Mouse (Mus musculus) forebrain, embryonic 16.5 days (tissue): ENCODE measurements at regions not wholly inside any gene's neighbourhood (a gene's known extent, or its start where the extent isn't known, plus 50 kb on each side); places are given as distances from the start of the nearest gene placed in this dataset.

ENCODE experiments used
- ATAC-seq: fragments of 200-750 bp; cut with Nextera tagmentation; 2 replicates; pipeline ENCODE4 v1.8.0; 2017; ENCODE audit warnings: mild to moderate bottlenecking, moderate library complexity
- H3K27ac ChIP-seq: fragments of 300-500 bp; sonication (generic); 2 replicates; pipeline ENCODE4 v1.5.1; 2014; ENCODE audit warnings: low read length, control low read depth
- H3K27me3 ChIP-seq: fragments of 300-500 bp; sonication (generic); replicated peaks from 2 replicates; pipeline ENCODE4 v1.6.1; 2014; ENCODE audit warnings: low read length; ENCODE audit not compliant: control insufficient read depth, insufficient read depth
- H3K36me3 ChIP-seq: fragments of 300-500 bp; sonication (generic); 2 replicates; pipeline ENCODE4 v1.6.1; 2014; ENCODE audit not compliant: control insufficient read depth, insufficient read depth
- H3K4me1 ChIP-seq: fragments of 300-500 bp; sonication (generic); replicated peaks from 2 replicates; pipeline ENCODE4 v1.6.1; 2014; ENCODE audit warnings: low read length; ENCODE audit not compliant: control insufficient read depth, insufficient read depth
- H3K4me2 ChIP-seq: fragments of 300-500 bp; sonication (generic); 2 replicates; pipeline ENCODE4 v1.6.1; 2014; ENCODE audit warnings: mild to moderate bottlenecking, low read length, control low read depth
- H3K4me3 ChIP-seq: fragments of 300-500 bp; sonication (generic); replicated peaks from 2 replicates; pipeline ENCODE4 v1.5.1; 2014; ENCODE audit warnings: mild to moderate bottlenecking, low read length, control low read depth
- H3K9ac ChIP-seq: fragments of 300-500 bp; sonication (generic); replicated peaks from 2 replicates; pipeline ENCODE4 v1.6.1; 2014; ENCODE audit warnings: low read depth, low read length, control low read depth
- H3K9me3 ChIP-seq: fragments of 300-500 bp; sonication (generic); 2 replicates; pipeline ENCODE4 v1.6.1; 2016; ENCODE audit warnings: low read length; ENCODE audit not compliant: control insufficient read depth
- WGBS: fragments of 180-500 bp; shearing (Covaris S2); extraction: QIAGEN DNeasy Blood & Tissue Kit; methylation state at CpG from one replicate; pipeline ENCODE4 v1.1.7; 2014; 5-methylcytosine and 5-hydroxymethylcytosine counted together

DNA sequence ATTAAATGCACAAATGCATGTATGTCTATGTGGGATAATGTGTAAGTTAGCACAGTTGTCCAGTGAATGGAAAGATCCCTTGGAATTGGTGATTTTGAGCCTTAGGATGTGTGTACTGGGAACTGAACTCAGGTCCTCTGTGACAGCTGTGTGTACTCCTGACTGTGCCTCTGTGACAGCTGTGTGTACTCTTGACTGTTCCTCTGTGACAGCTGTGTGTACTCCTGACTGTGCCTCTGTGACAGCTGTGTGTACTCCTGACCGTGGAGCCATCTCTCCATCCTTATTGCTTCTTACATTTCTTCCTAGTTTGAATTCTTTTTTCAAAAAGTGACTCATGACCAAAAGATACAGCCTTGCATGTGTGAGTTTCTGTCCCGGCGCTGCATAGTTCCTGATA lies 239.7 kb downstream of the Gpat3 start:
- no peak for ATAC-seq
- no peaks in the 10 kb centered on the region for H3K36me3 ChIP-seq
- no peak overlapping the region for H3K9ac ChIP-seq
- WGBS: 70% methylated on average over 3 of the region's 3 CpGs
- H3K4me1 ChIP-seq: peaks cover 8% of the 10 kb centered on the region; the same call in 1 of the 2 replicates
- H3K9me3 ChIP-seq: no peaks in the 10 kb centered on the region
- H3K27me3 ChIP-seq: no peaks in the 10 kb centered on the region
- H3K4me3 ChIP-seq: no peak overlapping the region
- H3K27ac ChIP-seq: no peak overlapping the region
- no peak overlapping the region for H3K4me2 ChIP-seq

DNA sequence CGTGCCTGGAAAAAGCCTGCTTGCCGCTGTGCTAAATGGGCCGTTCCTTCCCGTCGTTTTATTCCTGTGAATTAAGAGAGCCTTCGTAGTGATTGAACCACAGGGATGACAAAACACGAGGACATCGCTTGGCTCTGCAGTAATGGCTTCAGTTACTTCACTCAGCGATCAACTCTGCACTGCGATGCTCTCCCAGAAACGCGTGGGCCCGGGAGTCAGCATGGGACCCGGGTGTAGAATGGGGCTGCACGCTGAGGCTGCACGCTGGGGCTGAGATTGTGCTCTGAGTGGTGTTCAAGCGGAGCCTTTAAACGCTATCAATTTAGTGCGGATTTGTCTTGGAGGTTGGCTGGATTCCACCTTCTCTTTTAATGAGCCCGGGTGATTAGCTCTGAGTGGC lies 237.1 kb downstream of the Gpat3 start:
- Histone ChIP-seq H3K36me3 (no peaks in the 10 kb centered on the region), H3K4me1 (0 out of 2 replicates have a peak, but pooled peaks cover 5% of the 10 kb centered on the region), H3K4me2 (peak overlapping the region; percentile 28), H3K27ac (no peak overlapping the region), H3K4me3 (0 out of 2 replicates have a peak overlapping the region, but pooled peaks have one; percentile 3), H3K9me3 (no peaks in the 10 kb centered on the region), H3K27me3 (no peaks in the 10 kb centered on the region), H3K9ac (no peak overlapping the region)
- 43% methylated on average over 20 of the region's 20 CpGs for WGBS
- peak; percentile 73 for ATAC-seq

DNA sequence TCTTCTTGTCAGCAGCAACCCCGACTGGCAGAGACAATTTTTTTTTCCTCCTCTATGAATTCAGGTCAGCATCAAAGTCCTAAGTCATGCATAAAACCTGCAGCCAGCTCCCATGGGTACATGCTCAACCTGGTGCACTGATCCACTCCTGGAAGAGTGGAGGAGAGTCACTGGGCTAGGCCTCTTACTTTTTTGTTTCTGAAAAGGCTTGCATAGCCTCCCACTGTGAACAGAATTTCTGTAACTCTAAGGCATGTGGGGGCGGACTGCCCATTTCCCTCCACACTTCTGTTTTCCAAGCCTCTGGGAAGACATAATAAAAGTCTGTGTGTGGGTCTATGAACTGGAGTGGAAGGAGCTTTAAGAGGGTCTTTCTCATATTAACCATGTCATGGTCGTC lies 218.8 kb downstream of the Gpat3 start:
- 78% methylated on average over 3 of the region's 3 CpGs for WGBS
- no peak for ATAC-seq
- no peak overlapping the region for H3K9ac ChIP-seq
- H3K27ac ChIP-seq: no peak overlapping the region
- H3K4me3 ChIP-seq: no peak overlapping the region
- no peak overlapping the region for H3K4me2 ChIP-seq
- H3K4me1 ChIP-seq: no peaks in the 10 kb centered on the region
- H3K36me3 ChIP-seq: no peaks in the 10 kb centered on the region
- no peaks in the 10 kb centered on the region for H3K27me3 ChIP-seq
- H3K9me3 ChIP-seq: no peaks in the 10 kb centered on the region

DNA sequence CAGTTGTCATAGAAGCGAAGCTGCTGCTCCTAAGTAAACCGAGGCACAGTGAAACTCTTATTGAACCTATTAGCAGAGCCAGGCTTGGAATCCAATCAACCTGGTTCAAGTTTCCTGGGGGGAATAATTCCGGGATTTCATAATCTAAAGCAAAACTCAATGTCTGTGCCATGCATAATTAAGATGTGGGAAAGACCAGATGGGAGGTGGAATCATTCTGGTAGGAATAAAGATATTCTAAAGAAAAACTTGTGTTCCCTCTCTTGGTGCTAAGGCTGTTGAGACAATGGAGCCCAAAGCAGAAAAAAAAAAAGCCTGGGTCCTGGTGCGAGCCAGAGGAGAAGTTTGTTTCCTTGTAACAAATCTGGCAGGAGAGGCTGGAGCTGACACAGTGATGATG lies 217.7 kb downstream of the Gpat3 start:
- no peak for ATAC-seq
- Histone ChIP-seq H3K4me2 (no peak overlapping the region), H3K4me1 (no peaks in the 10 kb centered on the region), H3K27ac (no peak overlapping the region), H3K36me3 (no peaks in the 10 kb centered on the region), H3K27me3 (no peaks in the 10 kb centered on the region), H3K9ac (no peak overlapping the region), H3K4me3 (no peak overlapping the region), H3K9me3 (no peaks in the 10 kb centered on the region)
- 88% methylated on average over 4 of the region's 4 CpGs for WGBS

DNA sequence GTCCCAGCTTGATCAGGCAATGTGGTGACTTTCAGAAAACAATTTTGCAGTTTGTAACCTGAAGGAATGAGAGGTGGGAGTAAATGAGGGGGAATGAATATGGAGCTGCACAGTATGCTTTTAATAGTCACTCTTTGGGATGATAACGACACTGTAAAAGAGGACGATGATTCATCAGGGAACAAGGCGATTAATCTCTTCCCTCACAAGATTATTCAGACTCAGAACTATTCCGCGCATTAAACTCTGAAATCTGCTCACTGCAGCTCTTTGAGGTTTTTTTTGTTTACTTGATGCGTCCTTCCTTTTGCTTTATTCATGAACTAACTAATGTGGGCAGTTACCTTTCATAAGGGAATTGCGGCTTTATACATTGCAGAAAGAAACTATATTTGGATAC lies 206.1 kb downstream of the Gpat3 start:
- no peak overlapping the region for H3K9ac ChIP-seq
- H3K4me3 ChIP-seq: no peak overlapping the region
- no peak for ATAC-seq
- H3K9me3 ChIP-seq: no peaks in the 10 kb centered on the region
- 57% methylated on average over 7 of the region's 7 CpGs for WGBS
- H3K27ac ChIP-seq: no peak overlapping the region
- H3K36me3 ChIP-seq: no peaks in the 10 kb centered on the region
- H3K4me1 ChIP-seq: no peaks in the 10 kb centered on the region
- no peaks in the 10 kb centered on the region for H3K27me3 ChIP-seq
- H3K4me2 ChIP-seq: no peak overlapping the region

DNA sequence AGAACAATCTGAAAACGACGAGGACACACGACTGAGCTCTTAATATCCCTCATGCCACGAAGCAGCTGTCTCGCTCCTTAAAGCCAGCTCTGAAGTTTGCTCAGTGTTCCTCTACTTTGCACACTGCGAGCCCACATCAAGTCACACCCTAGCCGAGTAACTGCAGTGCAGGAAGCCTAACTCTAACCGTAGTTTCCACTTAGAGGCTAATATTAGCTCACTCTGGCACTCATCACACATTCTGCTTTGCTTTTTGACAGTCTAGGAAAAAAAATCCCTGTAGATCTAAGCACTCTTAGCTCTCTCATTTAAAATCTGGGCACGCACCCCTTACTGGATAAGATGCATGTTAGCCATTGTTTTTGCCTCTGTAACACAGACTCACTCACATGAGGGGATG lies 195.0 kb downstream of the Gpat3 start:
- H3K9ac ChIP-seq: no peak overlapping the region
- no peak overlapping the region for H3K27ac ChIP-seq
- H3K4me1 ChIP-seq: no peaks in the 10 kb centered on the region
- no peak overlapping the region for H3K4me3 ChIP-seq
- 83% methylated on average over 9 of the region's 9 CpGs for WGBS
- H3K27me3 ChIP-seq: no peaks in the 10 kb centered on the region
- no peaks in the 10 kb centered on the region for H3K36me3 ChIP-seq
- no peak for ATAC-seq
- H3K9me3 ChIP-seq: no peaks in the 10 kb centered on the region
- no peak overlapping the region for H3K4me2 ChIP-seq

DNA sequence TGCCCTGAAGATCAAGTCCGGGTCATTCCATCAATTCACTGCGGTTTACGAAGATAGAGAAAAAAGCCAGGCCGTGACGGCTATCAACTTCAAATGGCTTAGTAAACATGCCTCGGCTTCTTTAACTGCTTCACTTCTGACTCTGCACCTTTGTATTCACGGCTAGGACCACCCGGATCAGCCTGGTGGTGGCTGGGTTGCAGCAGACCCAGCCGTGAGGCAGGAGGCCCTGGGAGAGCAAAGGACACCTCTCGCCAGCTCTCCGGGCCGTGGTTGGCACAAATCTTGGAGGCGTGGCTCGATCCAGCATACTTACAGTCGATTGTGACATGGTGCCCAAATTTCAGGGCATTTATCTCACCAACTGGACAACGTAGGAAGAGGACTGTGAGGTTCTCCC lies 187.5 kb downstream of the Gpat3 start:
- Histone ChIP-seq H3K4me2 (no peak overlapping the region), H3K9me3 (no peaks in the 10 kb centered on the region), H3K27me3 (no peaks in the 10 kb centered on the region), H3K36me3 (no peaks in the 10 kb centered on the region), H3K9ac (no peak overlapping the region), H3K27ac (no peak overlapping the region), H3K4me3 (no peak overlapping the region), H3K4me1 (peaks cover 3% of the 10 kb centered on the region; the same call in 1 of the 2 replicates)
- WGBS: 69% methylated on average over 16 of the region's 16 CpGs
- no peak for ATAC-seq

DNA sequence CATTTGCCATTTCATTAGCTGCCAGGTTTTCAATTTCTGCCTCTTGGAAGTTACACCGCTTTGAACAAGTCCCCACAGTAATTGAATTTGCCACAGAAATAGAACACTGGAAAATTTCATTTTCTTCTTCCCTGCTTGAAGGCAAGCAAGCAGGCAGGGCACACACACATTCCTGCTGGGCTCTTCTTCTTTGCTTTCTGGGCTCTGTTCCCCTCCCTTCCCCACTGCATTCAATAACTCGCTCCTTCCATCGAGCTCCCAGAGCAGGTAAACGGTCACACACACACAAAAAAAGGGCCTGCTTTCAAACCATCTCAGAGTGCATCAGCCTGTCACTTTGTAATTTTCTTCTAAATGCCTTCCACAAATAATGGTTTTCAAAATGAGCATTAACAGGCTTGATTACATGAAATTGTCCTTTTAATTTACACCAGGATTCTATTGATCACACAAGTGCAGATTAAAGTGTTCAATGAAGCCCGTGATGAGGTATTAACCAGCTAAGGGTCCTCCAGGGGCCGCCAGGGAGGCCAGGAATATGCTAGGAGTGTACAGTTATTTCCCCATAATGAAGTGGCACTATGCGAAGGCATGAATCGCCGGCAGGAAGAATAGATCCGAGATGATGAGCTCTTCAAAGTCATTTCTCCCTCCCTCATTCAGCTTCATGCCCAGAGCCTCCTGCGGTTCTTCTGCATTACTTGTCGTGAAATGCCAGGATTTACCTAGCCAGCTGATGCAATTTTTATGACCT lies 186.8 kb downstream of the Gpat3 start:
- Histone ChIP-seq H3K4me3 (no peak overlapping the region), H3K9ac (no peak overlapping the region), H3K27me3 (no peaks in the 10 kb centered on the region), H3K9me3 (no peaks in the 10 kb centered on the region), H3K4me2 (no peak overlapping the region), H3K27ac (no peak overlapping the region), H3K4me1 (peaks cover 3% of the 10 kb centered on the region; the same call in 1 of the 2 replicates), H3K36me3 (no peaks in the 10 kb centered on the region)
- no peak for ATAC-seq
- WGBS: 30% methylated on average over 12 of the region's 12 CpGs

DNA sequence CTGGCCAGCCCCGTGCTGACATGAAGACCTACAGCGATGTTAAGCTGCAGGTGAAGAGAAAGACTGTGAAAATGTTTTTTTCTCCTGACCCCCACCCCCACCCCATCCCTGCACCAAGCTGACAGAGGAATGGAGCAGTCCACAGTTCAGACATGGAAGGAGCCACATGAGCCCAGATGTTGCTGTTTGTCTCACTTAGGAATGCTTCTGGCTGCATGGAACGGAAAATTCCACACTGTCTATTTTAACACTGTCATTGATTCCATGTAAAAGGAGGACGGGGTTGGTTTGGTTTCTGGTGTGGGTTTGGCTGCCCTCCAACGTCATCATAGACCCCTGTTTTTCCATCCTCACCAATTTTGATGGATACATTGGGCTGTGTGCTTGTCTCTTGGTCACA lies 179.3 kb downstream of the Gpat3 start:
- Histone ChIP-seq H3K4me3 (no peak overlapping the region), H3K36me3 (no peaks in the 10 kb centered on the region), H3K4me1 (no peaks in the 10 kb centered on the region), H3K27ac (no peak overlapping the region), H3K9ac (no peak overlapping the region), H3K27me3 (0 out of 2 replicates have a peak, but pooled peaks cover 3% of the 10 kb centered on the region), H3K4me2 (no peak overlapping the region), H3K9me3 (no peaks in the 10 kb centered on the region)
- no peak for ATAC-seq
- WGBS: 82% methylated on average over 5 of the region's 5 CpGs
